Mouse (Mus musculus) C2C12 (cell line): ENCODE measurements around the gene Smndc1. TPM values are rescaled to one million over a fixed set of nuclear protein-coding genes. Genes with fewer than 3 reads are reported as not detected.
"Not testable (repeated sequence)": the region's sequence is repeated elsewhere in the genome, so short reads cannot be mapped to it uniquely, and the experiment has no call there.

Experiments
- H3K27me3 ChIP-seq: one replicate; pipeline ENCODE4 v1.6.1; 2011; ENCODE audit not compliant: control insufficient read depth, insufficient read depth, insufficient read length
- H3K36me3 ChIP-seq: one replicate; pipeline ENCODE4 v1.6.1; 2011; ENCODE audit not compliant: control insufficient read depth, insufficient read depth
- H3K4me3 ChIP-seq: one replicate; pipeline ENCODE4 v1.5.1; 2011; ENCODE audit warnings: mild to moderate bottlenecking, control low read depth; ENCODE audit not compliant: poor library complexity, insufficient read depth, severe bottlenecking
- H3K79me2 ChIP-seq: one replicate; pipeline ENCODE4 v1.6.1; 2011; ENCODE audit not compliant: control insufficient read depth, insufficient read depth
- H3K79me3 ChIP-seq: one replicate; pipeline ENCODE4 v1.6.1; 2011; ENCODE audit warnings: low read depth, control low read depth
- H3ac ChIP-seq: one replicate; pipeline ENCODE3; 2011; ENCODE audit warnings: low read depth; ENCODE audit not compliant: control insufficient read depth, insufficient read length
- CEBPB ChIP-seq: IDR thresholded peaks from one replicate; pipeline ENCODE4 v1.6.1; 2011; ENCODE audit warnings: low read depth, mild to moderate bottlenecking, control low read depth, moderate library complexity
- CTCF ChIP-seq: IDR thresholded peaks from one replicate; pipeline ENCODE4 v1.5.1; 2011; ENCODE audit not compliant: control insufficient read depth, insufficient read depth, insufficient read length
- FOSL1 ChIP-seq: IDR thresholded peaks from one replicate; pipeline ENCODE4 v1.8.0; 2011; ENCODE audit warnings: mild to moderate bottlenecking, low read length; ENCODE audit not compliant: poor library complexity, insufficient read depth, severe bottlenecking
- MAX ChIP-seq: IDR thresholded peaks from one replicate; pipeline ENCODE4 v1.6.1; 2011; ENCODE audit warnings: mild to moderate bottlenecking, control low read depth
- MYOD1 ChIP-seq: IDR thresholded peaks from one replicate; pipeline ENCODE4 v1.6.1; 2011; ENCODE audit warnings: low read depth; ENCODE audit not compliant: control insufficient read depth, insufficient read length
- MYOG ChIP-seq: IDR thresholded peaks from one replicate; pipeline ENCODE4 v1.6.1; 2011; ENCODE audit not compliant: control insufficient read depth, insufficient read length; ENCODE audit errors: extremely low read depth
- USF1 ChIP-seq: IDR thresholded peaks from one replicate; pipeline ENCODE4 v1.6.1; 2011; ENCODE audit warnings: low read depth, mild to moderate bottlenecking, control low read depth, moderate library complexity
- polyA plus RNA-seq: library from polyadenylated mRNA; unstranded; fragments of >200 nt; fragmentation: generic; extraction: Trizol; gene quantifications from one replicate; pipeline ENCODE4 v1.2.1, GENCODE M21; 2012; ENCODE audit warnings: missing spikeins

Smndc1 gene
- polyA plus RNA-seq, 1 experiment = 31.9 TPM

GRCm38 (mm10) chr19:53402741-53403432, 12.5 kb upstream of the Smndc1 start:
- Histone ChIP-seq H3K4me3 (no peak overlapping the region), H3K27me3 (no peaks in the 10 kb centered on the region), H3ac (no peak overlapping the region), H3K36me3 (no peaks in the 10 kb centered on the region), H3K79me3 (no peaks in the 10 kb centered on the region), H3K79me2 (no peaks in the 10 kb centered on the region)
- TF ChIP-seq MYOD1 (no peak), MAX (no peak), MYOG (no peak), CTCF (no peak), FOSL1 (no peak), CEBPB (no peak), USF1 (no peak)

- H3K4me3 ChIP-seq = no peak overlapping the region
- H3K27me3 ChIP-seq = no peaks in the 10 kb centered on the region
Observed at GRCm38 (mm10) chr19:53400332-53401110, 10.1 kb upstream of the Smndc1 start.

GRCm38 (mm10) chr19:53399213-53399612, 8.8 kb upstream of the Smndc1 start:
- Histone ChIP-seq H3K27me3 (no peaks in the 10 kb centered on the region), H3ac (no peak overlapping the region), H3K79me3 (no peaks in the 10 kb centered on the region), H3K36me3 (no peaks in the 10 kb centered on the region), H3K4me3 (no peak overlapping the region), H3K79me2 (no peaks in the 10 kb centered on the region)
- TF ChIP-seq CTCF = no peak
- no peak for TF ChIP-seq MYOG
- no peak for TF ChIP-seq FOSL1
- TF ChIP-seq MYOD1 = no peak
- TF ChIP-seq CEBPB = no peak
- no peak for TF ChIP-seq USF1
- TF ChIP-seq MAX = no peak

More at GRCm38 (mm10) chr19:53400332-53401110, 10.1 kb upstream of the Smndc1 start:
- no peaks in the 10 kb centered on the region for H3K79me3 ChIP-seq
- H3ac ChIP-seq = no peak overlapping the region
- H3K36me3 ChIP-seq = no peaks in the 10 kb centered on the region
- TF ChIP-seq CTCF = no peak
- no peak for TF ChIP-seq USF1
- no peak for TF ChIP-seq FOSL1
- TF ChIP-seq MYOD1 = no peak
- TF ChIP-seq MYOG = no peak
- no peak for TF ChIP-seq CEBPB
- no peak for TF ChIP-seq MAX
- no peaks in the 10 kb centered on the region for H3K79me2 ChIP-seq

- H3K4me3 ChIP-seq = no peak overlapping the region
- H3K27me3 ChIP-seq = no peaks in the 10 kb centered on the region
- H3K79me2 ChIP-seq = no peaks in the 10 kb centered on the region
- no peak overlapping the region for H3ac ChIP-seq
- H3K79me3 ChIP-seq = no peaks in the 10 kb centered on the region
- TF ChIP-seq FOSL1 (no peak), CTCF (no peak), USF1 (no peak), MAX (no peak), MYOG (no peak), MYOD1 (no peak)
- H3K36me3 ChIP-seq = no peaks in the 10 kb centered on the region
Observed at GRCm38 (mm10) chr19:53397451-53398233, 7.3 kb upstream of the Smndc1 start.

- not testable (repeated sequence) for H3K36me3 ChIP-seq, H3K79me3 ChIP-seq, H3ac ChIP-seq, H3K4me3 ChIP-seq, H3K27me3 ChIP-seq
- H3K79me2 ChIP-seq = peaks cover 13% of the 10 kb centered on the region
Observed at GRCm38 (mm10) chr19:53395805-53396204, 5.4 kb upstream of the Smndc1 start.

- not testable (repeated sequence) for H3K27me3 ChIP-seq, H3K4me3 ChIP-seq, H3K36me3 ChIP-seq, H3K79me3 ChIP-seq, H3ac ChIP-seq
- H3K79me2 ChIP-seq = peaks cover 18% of the 10 kb centered on the region
Observed at GRCm38 (mm10) chr19:53394956-53395355, 4.6 kb upstream of the Smndc1 start.
